Mouse (Mus musculus) ovary, postnatal 36 days (tissue): ENCODE data around the gene Lmna.

Experiments used
- DNase-seq: peaks from one replicate; pipeline ENCODE4 v3.0.0; 2022; ENCODE audit warnings: low spot score, mixed read lengths

The Lmna gene

DNA sequence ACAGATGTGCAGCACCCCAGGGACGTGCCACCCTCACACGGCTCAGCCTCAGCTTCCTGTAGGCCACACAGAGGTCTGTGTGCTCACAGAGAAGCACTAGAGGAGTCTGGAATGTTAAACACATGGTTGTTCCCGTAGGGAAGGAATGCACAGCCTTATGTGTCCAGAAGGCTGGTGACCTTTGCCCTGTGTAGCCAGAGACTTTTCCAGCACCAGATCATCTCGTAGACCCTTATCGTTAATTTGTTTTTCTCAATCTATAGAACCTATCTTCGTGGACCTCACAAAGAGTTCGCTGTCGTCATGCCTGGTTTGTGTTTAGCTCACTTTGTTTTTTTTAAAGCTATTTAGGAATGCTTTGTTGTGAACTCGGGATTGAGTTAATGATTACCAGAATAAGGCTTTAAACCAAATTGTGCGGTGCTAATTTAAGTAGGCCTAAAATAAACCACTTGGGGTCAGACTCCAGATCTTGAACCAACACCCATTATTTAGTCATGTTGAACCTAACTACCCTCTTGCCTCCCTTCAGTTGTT lies 38.7 kb downstream of the Lmna start:
- DNase-seq = no peak

DNA sequence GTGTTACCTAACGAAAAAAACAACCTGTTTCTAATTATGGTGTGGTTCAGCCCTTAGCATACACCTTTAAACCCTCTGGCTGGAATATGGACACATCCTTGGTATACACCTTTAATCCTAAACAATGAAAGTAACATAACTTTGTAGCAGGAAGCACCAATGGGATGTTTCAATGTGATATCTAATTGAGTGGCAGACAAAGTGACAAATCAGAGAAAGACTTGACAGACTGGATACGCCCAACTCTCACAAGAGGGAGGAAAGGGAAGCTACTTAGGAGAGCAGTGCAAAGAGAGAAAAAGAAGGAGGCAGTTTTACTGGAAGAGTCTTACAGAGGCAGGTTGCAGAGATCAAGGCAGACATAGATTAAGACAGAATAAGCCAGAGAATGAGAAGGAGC lies 40.3 kb downstream of the Lmna start:
- DNase-seq = no peak

DNA sequence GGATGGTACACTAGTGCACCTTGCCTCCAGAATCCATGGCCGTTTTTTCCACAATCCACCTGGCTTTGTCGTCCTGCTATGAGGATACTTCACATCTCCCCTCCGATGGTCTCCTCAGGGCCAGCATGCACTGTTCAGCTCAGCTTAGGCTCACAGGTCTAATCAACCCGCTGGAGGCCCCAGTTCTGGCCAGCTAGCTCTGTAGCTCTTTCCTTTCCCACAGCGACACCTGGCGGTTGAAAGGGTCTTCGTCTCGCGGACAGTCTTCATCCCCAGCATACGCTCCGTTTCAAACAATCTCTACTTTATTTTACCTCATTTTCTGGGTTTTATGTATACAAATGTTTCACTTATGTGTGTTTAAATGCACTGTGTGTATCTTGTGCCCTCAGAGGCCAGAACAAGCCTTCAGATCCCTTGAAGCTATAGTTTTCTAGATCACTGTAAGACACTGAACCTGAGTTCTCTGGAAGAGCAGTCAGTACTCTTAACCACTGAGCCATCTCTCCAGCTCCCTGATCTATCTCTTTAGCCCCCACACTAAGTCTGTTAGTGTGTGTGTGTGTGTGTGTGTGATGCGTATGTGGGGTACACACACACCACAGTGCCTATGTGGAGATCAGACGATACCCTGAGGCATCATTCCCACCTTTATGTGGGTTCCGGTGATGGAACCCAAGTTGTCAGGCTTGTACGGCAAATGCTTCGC lies 42.5 kb downstream of the Lmna start:
- peak; percentile 88 for DNase-seq

DNA sequence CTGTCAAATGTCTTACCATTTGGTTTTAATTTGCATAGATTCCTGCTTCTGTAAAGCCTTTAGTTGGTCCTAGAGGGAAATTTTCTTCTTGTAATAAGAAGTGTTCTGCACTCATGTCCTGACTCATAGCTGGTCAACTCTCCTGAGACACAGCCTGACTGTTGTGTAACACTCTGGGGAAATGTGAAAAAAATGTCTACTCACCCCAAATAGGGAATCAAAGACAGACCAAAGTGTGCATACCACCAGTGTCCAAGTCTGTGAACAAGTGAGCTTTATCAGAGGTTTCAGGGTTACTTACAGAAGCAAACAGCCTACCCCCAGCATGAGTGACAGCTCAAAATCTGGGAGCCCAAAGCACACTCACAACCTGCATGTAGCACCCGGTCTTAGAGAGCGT lies 44.6 kb downstream of the Lmna start:
- no peak for DNase-seq

DNA sequence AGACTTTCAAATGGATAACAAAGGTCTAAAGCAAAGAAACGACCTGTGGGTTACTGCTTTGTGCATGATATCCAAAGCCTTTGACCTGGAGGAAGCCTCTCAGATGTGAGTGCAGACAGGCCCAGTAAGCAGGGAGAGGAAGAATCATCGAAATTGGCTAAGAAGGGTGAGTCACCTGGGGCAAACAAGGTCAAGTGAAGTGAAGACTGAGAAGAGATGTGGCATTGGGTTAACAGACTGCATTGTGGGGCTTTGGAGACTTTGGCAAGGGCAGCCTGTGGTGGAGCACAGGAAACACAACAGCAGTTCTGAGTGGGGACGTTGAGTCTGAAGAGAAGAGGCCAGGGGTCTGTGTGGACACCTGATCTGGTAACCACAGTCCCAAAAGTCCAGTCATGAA lies 45.3 kb downstream of the Lmna start:
- no peak for DNase-seq

DNA sequence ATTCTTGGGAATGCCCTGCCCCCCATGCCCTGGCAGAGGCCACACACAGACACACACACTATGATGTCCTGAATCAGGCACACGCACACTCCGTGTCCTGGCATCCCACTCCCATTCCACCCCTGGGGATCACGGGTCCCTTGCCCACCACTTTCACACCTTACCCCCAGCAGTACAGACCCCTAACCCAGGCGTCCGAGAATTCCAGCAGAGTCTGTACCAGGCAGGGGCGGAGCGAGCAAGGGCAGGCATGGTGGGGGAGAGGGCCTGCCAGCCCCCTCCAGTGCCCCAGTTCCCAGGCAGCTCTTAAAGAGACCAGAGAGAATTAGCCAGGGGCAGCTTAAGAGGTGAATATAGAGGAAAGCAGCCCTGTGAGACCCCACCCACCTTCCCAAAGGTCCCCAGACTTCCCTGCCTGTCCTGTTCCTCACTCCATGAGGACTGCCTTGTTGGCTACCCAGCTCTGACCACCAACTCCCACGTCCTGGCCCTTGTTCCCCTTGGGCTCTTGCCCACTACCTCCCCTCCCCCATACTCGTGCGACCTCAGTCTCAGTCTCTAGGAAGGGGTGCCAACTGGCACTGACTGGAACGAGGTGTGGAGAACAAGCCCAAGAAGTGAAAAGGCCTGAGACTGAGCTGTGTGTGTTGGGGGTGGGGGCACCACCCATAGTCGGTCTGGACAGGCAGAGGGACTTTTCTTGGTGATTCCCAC lies 48.6 kb downstream of the Lmna start, which contains the start of gene Sema4a:
Gene Sema4a, minus strand, starts transcription at position 200 of the 714 bp plus-strand sequence.
- no peak for DNase-seq

DNA sequence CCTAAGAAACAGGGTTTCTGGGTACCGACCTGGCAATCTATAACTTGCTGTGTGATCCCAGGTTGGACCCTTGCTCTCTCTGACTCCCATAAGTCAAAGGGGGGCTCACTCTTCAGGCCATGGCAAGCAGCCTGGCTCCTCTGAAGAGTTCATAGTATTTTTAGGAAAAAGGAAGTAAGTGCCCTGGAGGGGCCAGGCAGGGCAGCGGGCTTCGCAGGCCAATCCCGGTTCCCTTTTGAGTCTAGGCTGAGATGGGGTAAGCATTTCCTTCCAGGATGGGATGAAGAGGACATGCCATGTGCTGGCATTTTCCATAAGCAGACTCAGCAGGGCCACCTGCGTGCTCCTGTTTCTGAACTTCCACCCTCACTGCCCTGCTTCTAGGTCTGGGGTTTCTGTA lies 49.7 kb downstream of the Lmna start:
- no peak for DNase-seq

DNA sequence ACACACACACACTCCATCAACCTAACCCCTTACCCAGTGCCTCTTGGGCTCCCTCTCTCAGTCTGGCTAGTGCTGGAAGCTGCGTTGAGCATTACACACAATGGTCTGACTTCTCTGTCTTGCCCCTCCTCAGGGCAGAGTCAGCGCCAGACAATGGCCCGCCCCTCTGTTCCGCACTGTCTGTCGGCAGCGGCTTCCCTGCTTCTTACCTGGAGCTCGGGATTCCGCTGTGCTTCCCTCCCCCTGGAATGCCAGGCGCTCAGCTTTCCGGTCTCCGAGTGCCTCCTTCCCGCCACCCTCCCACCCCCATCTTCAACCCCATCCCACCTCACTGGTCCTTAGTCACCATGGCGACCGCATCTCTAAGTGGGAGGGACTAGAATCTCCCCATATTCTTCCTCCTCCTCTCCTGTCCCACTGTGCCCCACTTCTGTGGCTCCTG lies 51.0 kb downstream of the Lmna start:
- no peak for DNase-seq

DNA sequence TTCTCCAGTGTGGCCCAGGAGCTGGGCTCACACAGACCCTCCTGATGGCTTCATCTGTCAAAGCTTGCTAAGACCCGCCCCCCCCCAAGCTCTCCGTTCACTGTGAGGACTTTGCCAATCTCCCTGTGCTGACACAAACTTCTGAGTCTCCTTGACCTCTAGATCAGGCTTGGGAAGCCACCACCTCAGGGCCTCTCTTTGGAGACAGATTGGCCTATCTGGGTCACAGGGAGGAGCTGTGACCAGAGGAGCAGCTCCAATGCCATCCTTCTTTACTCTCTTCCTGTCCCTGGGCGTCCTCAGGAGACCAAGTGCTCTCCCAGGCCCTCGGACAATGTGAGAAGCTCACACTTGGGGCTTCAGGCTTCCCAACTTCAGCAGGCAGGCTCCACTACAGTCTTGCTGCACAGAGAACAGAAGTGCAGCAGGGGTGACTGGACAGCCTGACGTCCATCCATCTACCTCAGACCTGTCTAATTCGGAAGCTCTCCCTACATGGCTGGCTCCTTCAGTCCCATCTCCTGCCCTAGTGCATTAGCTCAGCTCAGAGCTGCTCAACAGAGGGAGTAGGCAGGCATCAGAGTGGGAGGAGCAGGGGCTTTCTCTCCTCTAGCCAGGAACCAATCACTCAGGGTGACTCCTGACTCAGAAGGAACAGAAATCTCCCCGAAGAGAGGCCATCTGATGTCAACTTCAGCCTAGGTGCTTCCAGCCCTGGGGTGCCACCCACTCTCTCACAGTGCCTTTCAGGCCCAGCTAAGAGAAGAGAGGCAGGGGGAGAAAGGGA lies 52.8 kb downstream of the Lmna start:
- no peak for DNase-seq

DNA sequence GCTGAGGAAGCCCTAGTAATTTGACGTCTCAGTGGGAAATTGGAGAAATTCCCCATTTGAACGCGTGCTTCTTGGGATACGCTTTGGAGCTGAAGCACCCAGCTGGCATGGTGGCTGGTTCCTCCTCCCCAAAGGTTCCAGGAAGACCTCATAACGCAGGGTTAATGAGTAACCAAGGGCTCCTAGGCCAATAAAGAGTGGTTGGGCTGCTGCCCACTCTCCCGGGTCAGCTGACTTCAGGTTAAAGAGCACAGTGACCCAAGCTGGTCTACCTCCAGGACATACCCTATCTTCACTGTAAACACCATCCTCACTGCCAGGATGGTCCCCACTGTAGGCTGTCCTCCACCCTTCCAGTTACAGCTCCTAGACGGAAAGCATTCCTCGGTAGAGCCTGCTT lies 53.4 kb downstream of the Lmna start:
- DNase-seq = no peak

DNA sequence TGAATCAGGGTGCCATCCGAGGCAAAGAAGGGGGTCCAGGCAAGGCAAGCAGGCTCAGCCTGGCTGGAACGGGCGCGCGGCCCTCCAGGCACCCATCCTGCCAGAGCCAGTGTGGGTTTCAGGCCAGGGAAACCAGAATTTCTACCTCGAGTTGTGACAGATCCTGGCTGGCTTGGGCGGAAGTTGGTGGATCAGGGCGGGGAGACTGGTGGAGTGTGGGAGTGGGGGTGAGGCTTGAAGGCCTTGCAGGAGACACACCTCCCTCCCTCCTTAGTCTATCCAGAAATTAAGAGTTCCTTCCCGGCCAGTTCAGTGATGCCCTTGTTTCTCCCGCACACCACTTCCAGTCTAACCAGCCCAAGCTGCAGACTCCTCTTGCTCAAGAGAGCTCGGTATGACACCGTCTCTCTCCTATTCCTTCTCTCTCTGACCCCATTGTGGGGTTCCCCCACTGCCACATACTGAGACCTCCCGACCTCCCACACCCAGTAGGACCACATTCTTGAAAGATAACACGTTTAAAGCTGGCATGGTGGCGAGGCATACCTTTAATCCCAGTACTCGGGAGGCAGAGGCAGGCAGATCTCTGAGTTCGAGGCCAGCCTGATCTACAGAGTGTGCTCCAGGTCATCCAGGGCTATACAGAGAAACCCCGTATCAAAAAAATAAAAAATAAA lies 54.0 kb downstream of the Lmna start:
- DNase-seq = peak; percentile 54

DNA sequence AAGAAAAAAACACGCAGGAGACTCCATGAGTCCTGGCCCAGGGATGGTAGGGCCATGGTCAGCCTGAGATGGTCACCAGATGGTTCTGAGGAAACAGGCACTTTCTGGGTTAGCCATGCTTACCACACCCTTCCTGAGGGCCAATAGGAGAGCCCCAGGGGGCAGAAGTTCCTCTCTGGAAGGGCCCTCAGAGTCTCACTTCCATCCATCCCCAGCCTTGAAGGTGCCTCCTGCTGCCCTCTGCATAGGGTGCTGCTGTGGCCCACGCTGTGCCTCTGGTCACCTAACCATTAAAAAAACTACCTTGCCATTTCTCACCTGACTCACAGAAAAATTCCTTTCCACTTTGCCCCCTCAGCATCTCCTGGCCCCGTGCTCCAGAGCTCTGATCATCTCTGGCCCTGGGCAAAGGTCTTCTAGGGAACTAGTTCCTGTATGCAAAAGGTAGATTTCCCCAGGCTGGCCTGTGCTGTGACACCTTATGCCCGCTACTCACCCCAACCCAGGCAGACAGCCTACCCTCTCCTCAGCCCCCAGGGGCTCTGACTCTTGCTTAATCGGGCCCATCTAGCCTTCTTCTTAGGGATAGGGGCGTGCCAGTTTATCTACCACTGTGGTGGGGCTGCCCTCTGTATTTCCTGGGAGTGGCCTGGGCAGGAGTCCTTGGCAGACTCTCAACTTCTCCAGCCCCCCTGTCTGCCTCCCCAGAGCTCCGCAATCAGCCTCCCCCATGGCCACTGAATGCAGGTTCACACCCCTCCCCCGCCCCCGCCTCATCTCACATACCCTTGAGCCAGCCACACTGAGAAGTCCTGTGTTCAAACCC lies 54.8 kb downstream of the Lmna start:
- DNase-seq = peak; percentile 29

DNA sequence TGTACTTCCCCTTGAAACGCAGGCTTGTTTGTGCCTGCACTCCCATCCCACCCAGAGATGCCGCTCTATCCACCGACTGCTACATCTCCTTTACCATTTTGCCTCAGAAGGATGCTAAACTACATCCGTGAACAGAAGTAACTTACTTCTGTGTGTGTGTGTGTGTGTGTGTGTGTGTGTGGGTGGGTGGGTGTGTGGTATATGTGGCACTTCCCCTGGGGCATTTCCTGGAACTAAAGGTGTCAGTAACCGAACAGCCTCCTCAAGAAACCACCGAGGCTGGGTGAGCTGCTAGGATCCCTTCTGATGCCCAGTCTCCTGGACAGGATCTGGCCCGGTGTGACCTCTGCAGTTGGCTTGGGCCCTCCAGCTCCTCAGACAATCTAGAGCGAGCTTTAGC lies 55.8 kb downstream of the Lmna start:
- DNase-seq = no peak

DNA sequence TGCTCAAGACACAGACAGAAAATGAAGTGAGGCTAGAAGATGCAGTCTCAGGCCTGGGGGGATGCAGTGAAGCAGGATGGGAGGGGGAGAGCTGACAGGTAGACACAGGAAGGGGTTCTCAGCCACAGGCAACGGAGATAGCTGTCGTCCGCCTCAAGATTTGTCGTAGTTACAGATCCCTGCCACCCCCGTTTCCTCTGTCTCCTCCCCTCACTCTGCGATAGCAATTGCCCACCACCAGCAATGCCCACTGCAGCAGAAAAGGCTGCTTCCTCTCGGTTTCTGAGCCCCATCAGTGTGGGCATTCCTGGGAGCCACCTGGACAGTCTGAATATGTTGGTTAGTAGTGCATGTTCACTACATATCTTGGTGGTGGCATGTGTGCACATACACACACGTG lies 56.4 kb downstream of the Lmna start:
- no peak for DNase-seq

DNA sequence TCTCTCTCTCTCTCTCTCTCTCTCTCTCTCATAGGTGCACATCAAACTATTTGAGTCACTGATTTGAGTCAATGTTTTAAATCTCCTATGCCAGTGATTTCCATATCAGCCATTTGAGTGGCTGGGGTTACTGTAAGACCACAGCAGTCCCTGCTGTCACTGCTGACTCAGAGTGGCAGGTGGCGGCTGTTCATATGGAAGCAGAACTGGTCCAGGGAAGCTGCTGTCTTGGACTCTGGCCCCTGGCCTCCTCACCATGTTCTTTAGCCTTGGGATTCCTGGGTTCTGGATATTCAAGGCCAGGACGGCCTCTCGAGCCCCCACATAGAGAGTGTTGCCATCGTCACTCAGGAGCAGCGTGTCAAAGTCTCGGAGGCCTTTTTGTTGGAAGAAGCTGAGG lies 57.0 kb downstream of the Lmna start:
- DNase-seq = no peak

DNA sequence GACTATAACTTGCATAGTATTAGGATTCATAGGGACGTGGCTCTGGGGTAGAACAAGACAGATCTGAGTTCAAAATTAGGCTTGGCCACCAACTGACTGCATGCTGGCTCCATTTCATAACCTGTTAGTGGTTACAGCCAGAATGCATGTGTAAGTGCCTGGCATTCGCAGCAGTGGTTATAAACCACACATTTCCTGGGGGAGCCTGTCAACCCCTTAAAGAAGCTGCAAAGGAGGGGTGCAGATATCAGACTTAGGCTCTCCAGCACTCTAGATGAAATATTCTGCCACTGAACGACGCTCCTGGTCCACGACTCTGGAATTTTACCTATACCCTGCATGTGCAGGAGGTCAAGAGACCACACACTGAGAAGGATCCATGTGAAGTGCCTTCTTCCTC lies 57.5 kb downstream of the Lmna start:
- DNase-seq = no peak

DNA sequence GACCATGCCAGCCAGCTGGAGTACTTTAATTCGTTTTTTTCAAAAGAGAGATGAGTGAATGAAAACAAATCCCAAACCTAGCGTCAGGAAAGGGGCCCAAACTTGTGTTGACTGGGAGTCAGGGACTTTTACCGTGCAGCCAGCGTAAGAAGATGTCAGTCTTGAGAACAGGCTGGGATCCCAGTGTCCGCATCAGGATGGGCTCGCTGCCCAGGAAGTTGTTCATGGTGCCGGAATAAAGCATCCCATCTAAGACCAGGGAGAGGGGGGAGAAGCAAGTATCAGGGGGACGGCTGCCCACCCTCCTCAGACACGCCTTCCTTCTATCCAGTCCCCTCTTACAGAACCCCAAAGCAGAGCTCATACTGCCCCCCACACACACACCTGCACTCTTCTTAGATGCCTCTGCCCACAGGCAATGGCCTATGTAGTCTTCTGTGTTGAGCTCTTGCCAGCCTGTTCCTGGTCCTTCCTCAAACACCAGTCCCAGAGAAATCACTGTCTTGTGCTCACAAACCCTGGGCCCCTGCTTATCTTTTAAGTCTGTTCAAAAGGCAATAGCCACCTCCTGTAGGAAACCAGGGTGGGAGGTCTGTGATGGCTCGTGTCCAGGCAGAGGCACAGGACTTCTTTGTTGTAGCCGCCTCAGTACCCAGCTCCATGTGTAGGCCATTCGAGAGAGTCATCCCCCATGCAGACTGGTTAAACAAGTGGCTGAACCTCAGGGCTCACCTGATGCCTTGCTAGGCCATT lies 59.2 kb downstream of the Lmna start:
- no peak for DNase-seq

DNA sequence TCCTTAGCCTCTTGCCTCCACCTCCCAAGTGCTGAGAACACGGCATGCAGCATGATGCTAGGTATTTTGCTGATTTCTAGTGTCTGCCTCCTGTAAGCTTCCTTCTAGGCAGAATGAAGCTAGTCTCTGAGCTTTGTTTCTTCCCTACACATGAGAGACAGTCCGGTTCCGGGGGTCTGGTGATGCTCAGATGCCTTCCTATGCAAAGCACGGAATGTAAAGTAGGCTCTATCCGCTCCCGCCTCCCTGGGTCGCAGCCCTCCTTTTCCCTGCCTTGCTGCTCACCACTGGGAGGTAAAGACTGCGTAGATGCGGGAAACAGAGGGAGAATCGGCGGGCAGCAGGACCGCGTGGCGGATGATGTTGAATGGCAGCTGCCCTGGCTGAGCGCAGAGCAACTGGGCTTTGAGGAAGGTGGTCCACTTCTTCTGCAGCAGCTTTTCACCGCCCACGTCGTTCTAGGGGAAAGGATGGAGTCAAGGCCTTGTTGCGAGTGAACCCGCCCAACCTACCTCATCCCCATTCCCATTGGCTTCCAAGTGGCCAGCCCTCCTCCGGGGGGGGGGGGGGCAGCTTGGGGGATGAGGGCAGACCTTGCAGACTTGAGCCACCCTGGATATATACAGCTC lies 60.2 kb downstream of the Lmna start:
- peak; percentile 43 for DNase-seq

DNA sequence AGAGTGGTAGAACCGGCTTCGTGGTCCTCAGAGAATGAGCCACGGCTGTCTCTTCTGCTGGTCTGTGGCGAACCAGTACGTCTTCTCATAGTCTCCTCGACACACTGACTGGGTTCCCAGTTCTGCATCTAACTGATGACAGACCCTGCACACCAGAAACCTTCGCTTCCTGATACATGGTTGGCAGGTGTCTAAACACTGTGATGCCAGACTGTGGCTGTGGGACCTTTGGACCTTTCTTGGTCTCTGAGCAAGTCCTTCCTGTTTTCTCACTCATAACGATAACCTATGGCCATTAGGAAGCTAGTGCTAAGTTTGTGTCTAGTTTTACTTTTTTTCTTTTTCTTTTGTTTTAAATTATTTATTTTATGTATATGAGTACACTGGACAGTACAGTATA lies 61.3 kb downstream of the Lmna start:
- DNase-seq = no peak

DNA sequence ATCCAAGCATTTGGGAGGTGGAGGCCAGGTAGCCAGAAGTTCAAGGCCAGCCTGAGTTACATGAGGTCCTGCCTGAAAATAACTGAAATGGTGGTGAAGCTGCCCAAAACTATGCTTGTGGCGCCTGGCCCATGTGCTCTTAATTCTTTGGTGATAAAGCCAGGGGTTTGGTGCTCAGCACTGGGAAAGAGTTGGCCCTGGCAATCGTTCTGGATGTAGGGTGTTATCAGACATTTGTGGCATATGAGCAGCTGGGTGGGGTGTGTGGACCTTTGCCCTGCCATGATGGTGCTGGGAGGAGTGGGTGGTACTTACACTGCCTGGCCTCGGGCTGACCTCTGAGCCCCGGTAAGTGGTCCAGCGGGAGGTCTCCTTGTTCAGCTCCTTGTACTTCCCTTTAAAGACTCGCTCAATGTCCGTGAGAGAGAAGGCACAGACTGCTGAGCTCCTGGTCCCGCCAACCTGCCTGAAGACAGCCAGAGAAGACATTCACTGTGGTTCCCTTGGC lies 62.0 kb downstream of the Lmna start:
- DNase-seq = no peak
